Comparison of ENCODE assay signal across 8 mouse cellular contexts in genomic region chr11:119252854-119253541, GRCm38 (mm10). TPM values are rescaled to one million over a fixed set of nuclear protein-coding genes. Genes with fewer than 3 reads are reported as not detected.
DNase-seq lines count a peak whose midpoint lies in the region; ATAC-seq and TF ChIP-seq lines count a peak whose summit lies in the region.

No protein-coding gene starts in this region.

- H3K36me3 ChIP-seq in kidney, embryonic 16.5 days (ENCODE audit: insufficient read depth, low read length) = no peaks in the 10 kb centered on the region
- H3K36me3 ChIP-seq in embryonic facial prominence, embryonic 10.5 days (replicated peaks) = no peaks in the 10 kb centered on the region
- 0 out of 2 replicates have a peak, but pooled peaks cover 5% of the 10 kb centered on the region for H3K36me3 ChIP-seq in hindbrain, embryonic 12.5 days
- H3K36me3 ChIP-seq in lung, postnatal 0 days (ENCODE audit: insufficient read depth, low read length) = no peaks in the 10 kb centered on the region
- no peaks in the 10 kb centered on the region for H3K36me3 ChIP-seq in small intestine, adult 2 months (ENCODE audit: control insufficient read depth, insufficient read depth, low read length)

- DNase-seq in kidney, adult 11 months = no peak
- DNase-seq in Muller cell, postnatal 12 days (ENCODE audit: inconsistent ontology term) = peak; percentile 33
- peak; percentile 84 for DNase-seq in embryonic facial prominence, embryonic 10.5 days (ENCODE audit: low spot score)
- peak; percentile 71 for DNase-seq in lung, postnatal 0 days (ENCODE audit: low spot score)
- no peak for DNase-seq in urinary bladder, postnatal 25 days (ENCODE audit: low spot score)

- H3K9ac ChIP-seq in kidney, embryonic 16.5 days (replicated peaks; ENCODE audit: low read length) = peak overlapping the region; percentile 44; the same call in 1 of the 2 replicates
- no peak overlapping the region for H3K9ac ChIP-seq in hindbrain, embryonic 12.5 days
- H3K9ac ChIP-seq in lung, postnatal 0 days (replicated peaks; ENCODE audit: low read depth) = no peak overlapping the region

- H3K4me3 ChIP-seq in kidney, embryonic 16.5 days (ENCODE audit: low read length) = 0 out of 2 replicates have a peak overlapping the region, but pooled peaks have one; percentile 17
- H3K4me3 ChIP-seq in embryonic facial prominence, embryonic 10.5 days = peak overlapping the region; percentile 49
- H3K4me3 ChIP-seq in hindbrain, embryonic 12.5 days = peak overlapping the region; percentile 5; the same call in 1 of the 2 replicates
- no peak overlapping the region for H3K4me3 ChIP-seq in lung, postnatal 0 days (ENCODE audit: low read depth, low read length)
- H3K4me3 ChIP-seq in small intestine, adult 2 months (ENCODE audit: low read depth, low read length) = no peak overlapping the region

- H3K4me1 ChIP-seq in kidney, embryonic 16.5 days (ENCODE audit: insufficient read depth, low read length) = peaks cover 48% of the 10 kb centered on the region
- H3K4me1 ChIP-seq in embryonic facial prominence, embryonic 10.5 days = peaks cover 50% of the 10 kb centered on the region
- peaks cover 30% of the 10 kb centered on the region for H3K4me1 ChIP-seq in hindbrain, embryonic 12.5 days
- 0 out of 2 replicates have a peak, but pooled peaks cover 2% of the 10 kb centered on the region for H3K4me1 ChIP-seq in lung, postnatal 0 days (ENCODE audit: insufficient read depth, low read depth, low read length)
- no peaks in the 10 kb centered on the region for H3K4me1 ChIP-seq in small intestine, adult 2 months (ENCODE audit: control insufficient read depth, insufficient read depth, insufficient read length, low read length)

- peak; percentile 81 for TF ChIP-seq CTCF in lung, postnatal 0 days (IDR thresholded peaks at IDR 0.05)
- peak; percentile 24; the same call in 1 of the 2 replicates for TF ChIP-seq CTCF in small intestine, adult 2 months (IDR thresholded peaks at IDR 0.05; ENCODE audit: extremely low read depth, insufficient read length, insufficient replicate concordance, low read depth, low read length)

- peak overlapping the region; percentile 48 for H3K4me2 ChIP-seq in kidney, embryonic 16.5 days (replicated peaks; ENCODE audit: low read depth, low read length)
- H3K4me2 ChIP-seq in hindbrain, embryonic 12.5 days (replicated peaks) = peak overlapping the region; percentile 45
- H3K4me2 ChIP-seq in lung, postnatal 0 days (replicated peaks; ENCODE audit: low read depth, low read length) = peak overlapping the region; percentile 29; the same call in 1 of the 2 replicates

- ATAC-seq in kidney, embryonic 16.5 days (ENCODE audit: low FRiP score, low TSS enrichment) = peak; percentile 47
- peak; percentile 64 for ATAC-seq in hindbrain, embryonic 12.5 days (ENCODE audit: low FRiP score)
- peak; percentile 59 for ATAC-seq in lung, postnatal 0 days

- TF ChIP-seq EP300 in lung, postnatal 0 days (IDR thresholded peaks at IDR 0.05) = no peak

- 6% methylated on average over 22 of the region's 22 CpGs for WGBS in kidney, embryonic 16.5 days
- 6% methylated on average over 22 of the region's 22 CpGs for WGBS in embryonic facial prominence, embryonic 10.5 days
- WGBS in hindbrain, embryonic 12.5 days = 6% methylated on average over 21 of the region's 22 CpGs
- 7% methylated on average over 20 of the region's 22 CpGs for WGBS in lung, postnatal 0 days
- WGBS in small intestine, adult 2 months = 7% methylated on average over 22 of the region's 22 CpGs

- no peak overlapping the region for H3K27ac ChIP-seq in kidney, embryonic 16.5 days (ENCODE audit: low read length)
- peak overlapping the region; percentile 84 for H3K27ac ChIP-seq in embryonic facial prominence, embryonic 10.5 days (replicated peaks)
- H3K27ac ChIP-seq in hindbrain, embryonic 12.5 days = no peak overlapping the region
- H3K27ac ChIP-seq in lung, postnatal 0 days (ENCODE audit: low read length) = no peak overlapping the region
- no peak overlapping the region for H3K27ac ChIP-seq in small intestine, adult 2 months (ENCODE audit: insufficient read depth, low read depth, low read length)

- H3K9me3 ChIP-seq in kidney, embryonic 16.5 days (ENCODE audit: low read length) = no peaks in the 10 kb centered on the region
- H3K9me3 ChIP-seq in embryonic facial prominence, embryonic 10.5 days = no peaks in the 10 kb centered on the region
- no peaks in the 10 kb centered on the region for H3K9me3 ChIP-seq in hindbrain, embryonic 12.5 days (replicated peaks)
- H3K9me3 ChIP-seq in lung, postnatal 0 days (ENCODE audit: low read length) = no peaks in the 10 kb centered on the region

- no peak for TF ChIP-seq POLR2A in small intestine, adult 2 months (IDR thresholded peaks at IDR 0.05; ENCODE audit: low read depth, low read length)

- H3K27me3 ChIP-seq in kidney, embryonic 16.5 days (ENCODE audit: insufficient read depth, low read length) = peaks cover 3% of the 10 kb centered on the region; the same call in 1 of the 2 replicates
- H3K27me3 ChIP-seq in embryonic facial prominence, embryonic 10.5 days (replicated peaks; ENCODE audit: low read depth, poor library complexity, severe bottlenecking) = peaks cover 9% of the 10 kb centered on the region; the same call in 1 of the 2 replicates
- H3K27me3 ChIP-seq in hindbrain, embryonic 12.5 days = 0 out of 2 replicates have a peak, but pooled peaks cover 3% of the 10 kb centered on the region
- H3K27me3 ChIP-seq in lung, postnatal 0 days (replicated peaks; ENCODE audit: insufficient read depth, low read length) = no peaks in the 10 kb centered on the region
- peaks cover 10% of the 10 kb centered on the region; the same call in 1 of the 2 replicates for H3K27me3 ChIP-seq in small intestine, adult 2 months (ENCODE audit: control insufficient read depth, insufficient read depth, low read length)

RNA-seq across cellular contexts. Expression of gene Gaa, which starts 14.7 kb away (rescaled TPM):
- polyA plus RNA-seq in kidney, embryonic 16.5 days (2015; fragmentation: Nextera tagmentation; extraction: Ambion mirVana) = 80.7 and 82.6 TPM in 2 replicates
- 30.8 TPM in 2 replicates for polyA plus RNA-seq in embryonic facial prominence, embryonic 10.5 days (2016; fragmentation: Nextera tagmentation; extraction: Ambion mirVana)
- 49.3 and 52.4 TPM in 2 replicates for polyA plus RNA-seq in hindbrain, embryonic 12.5 days (2016; fragmentation: Nextera tagmentation; extraction: Ambion mirVana)
- polyA plus RNA-seq in lung, postnatal 0 days (2015; fragmentation: Nextera tagmentation; extraction: Ambion mirVana) = 39.1 and 45.1 TPM in 2 replicates
- polyA plus RNA-seq in small intestine, adult 2 months (2012; rRNA removed) = 35.8 TPM in 2 replicates

RNA-seq across cellular contexts. Expression of gene Ccdc40, which starts 24.6 kb away (rescaled TPM):
- polyA plus RNA-seq in kidney, embryonic 16.5 days (2015; fragmentation: Nextera tagmentation; extraction: Ambion mirVana) = 5.1 and 5.5 TPM in 2 replicates
- 16.4 and 19.5 TPM in 2 replicates for polyA plus RNA-seq in embryonic facial prominence, embryonic 10.5 days (2016; fragmentation: Nextera tagmentation; extraction: Ambion mirVana)
- polyA plus RNA-seq in hindbrain, embryonic 12.5 days (2016; fragmentation: Nextera tagmentation; extraction: Ambion mirVana) = 19.1 and 20.5 TPM in 2 replicates
- 6.1 and 6.3 TPM in 2 replicates for polyA plus RNA-seq in lung, postnatal 0 days (2015; fragmentation: Nextera tagmentation; extraction: Ambion mirVana)
- polyA plus RNA-seq in small intestine, adult 2 months (2012; rRNA removed) = 0.18 and 0.20 TPM in 2 replicates

RNA-seq across cellular contexts. Expression of gene Tbc1d16, which starts 24.7 kb away (rescaled TPM):
- polyA plus RNA-seq in kidney, embryonic 16.5 days (2015; fragmentation: Nextera tagmentation; extraction: Ambion mirVana) = 12.3 and 16.2 TPM in 2 replicates
- polyA plus RNA-seq in embryonic facial prominence, embryonic 10.5 days (2016; fragmentation: Nextera tagmentation; extraction: Ambion mirVana) = 25.3 and 25.5 TPM in 2 replicates
- 34.7 and 36.7 TPM in 2 replicates for polyA plus RNA-seq in hindbrain, embryonic 12.5 days (2016; fragmentation: Nextera tagmentation; extraction: Ambion mirVana)
- 11.9 and 12.9 TPM in 2 replicates for polyA plus RNA-seq in lung, postnatal 0 days (2015; fragmentation: Nextera tagmentation; extraction: Ambion mirVana)
- 4.3 and 5.0 TPM in 2 replicates for polyA plus RNA-seq in small intestine, adult 2 months (2012; rRNA removed)

RNA-seq across cellular contexts. Expression of gene Eif4a3, which starts 46.9 kb away (rescaled TPM):
- polyA plus RNA-seq in kidney, embryonic 16.5 days (2015; fragmentation: Nextera tagmentation; extraction: Ambion mirVana) = 381 and 389 TPM in 2 replicates
- 465 and 504 TPM in 2 replicates for polyA plus RNA-seq in embryonic facial prominence, embryonic 10.5 days (2016; fragmentation: Nextera tagmentation; extraction: Ambion mirVana)
- 291 and 294 TPM in 2 replicates for polyA plus RNA-seq in hindbrain, embryonic 12.5 days (2016; fragmentation: Nextera tagmentation; extraction: Ambion mirVana)
- 187 and 207 TPM in 2 replicates for polyA plus RNA-seq in lung, postnatal 0 days (2015; fragmentation: Nextera tagmentation; extraction: Ambion mirVana)
- polyA plus RNA-seq in small intestine, adult 2 months (2012; rRNA removed) = 27.7 and 56.5 TPM in 2 replicates

RNA-seq across cellular contexts. Expression of gene Card14, which starts 54.6 kb away (rescaled TPM):
- 0.36 and 0.52 TPM in 2 replicates for polyA plus RNA-seq in kidney, embryonic 16.5 days (2015; fragmentation: Nextera tagmentation; extraction: Ambion mirVana)
- polyA plus RNA-seq in embryonic facial prominence, embryonic 10.5 days (2016; fragmentation: Nextera tagmentation; extraction: Ambion mirVana) = 0.05 TPM in 1 of 2 replicates, not detected in the other
- 0.07 and 0.27 TPM in 2 replicates for polyA plus RNA-seq in hindbrain, embryonic 12.5 days (2016; fragmentation: Nextera tagmentation; extraction: Ambion mirVana)
- polyA plus RNA-seq in lung, postnatal 0 days (2015; fragmentation: Nextera tagmentation; extraction: Ambion mirVana) = 0.06 TPM in 1 of 2 replicates, not detected in the other
- 3.5 and 7.1 TPM in 2 replicates for polyA plus RNA-seq in small intestine, adult 2 months (2012; rRNA removed)

Comparison
In these comparisons a context has a peak if more than half of its experiments do, and no peak if none do; other contexts are left out.
1. H3K4me3 ChIP-seq: peak in kidney, embryonic 16.5 days (single experiment), embryonic facial prominence, embryonic 10.5 days (single experiment) and hindbrain, embryonic 12.5 days (single experiment); none in lung, postnatal 0 days (single experiment) and small intestine, adult 2 months (single experiment).
2. DNase-seq: peak in Muller cell, postnatal 12 days (single experiment), embryonic facial prominence, embryonic 10.5 days (single experiment) and lung, postnatal 0 days (single experiment); none in kidney, adult 11 months (single experiment) and urinary bladder, postnatal 25 days (single experiment).
3. Peak in every context shown above with its lines, with median percentiles within 50 percentile points of each other: ATAC-seq and H3K4me2 ChIP-seq.